In genomic region chr8:70647343-70648163, GRCm38 (mm10) we compare ENCODE assay signal across 7 mouse cellular contexts. TPM values are rescaled to one million over a fixed set of nuclear protein-coding genes. Genes with fewer than 3 reads are reported as not detected.
DNase-seq lines count a peak whose midpoint lies in the region; ATAC-seq and TF ChIP-seq lines count a peak whose summit lies in the region.

No protein-coding gene starts in this region.

- WGBS in intestine, embryonic 16.5 days: 50% methylated on average over 8 of the region's 8 CpGs
- 59% methylated on average over 8 of the region's 8 CpGs for WGBS in liver, embryonic 16.5 days (ENCODE audit: insufficient replicate concordance)

- DNase-seq in ES-E14 (ENCODE audit: low read depth, low spot score): peak; percentile 76
- no peak for DNase-seq in layer of hippocampus, postnatal 25 days (ENCODE audit: extremely low spot score in 1 of 2, low spot score in 1 of 2)
- DNase-seq in spleen, postnatal 14 days (ENCODE audit: low spot score in 2 of 2): no peak
- DNase-seq in natural killer cell, adult 2 months (ENCODE audit: low spot score in 2 of 2): no peak

- no peak for ATAC-seq in intestine, embryonic 16.5 days
- ATAC-seq in liver, embryonic 16.5 days (ENCODE audit: low read depth): no peak

- no peaks in the 10 kb centered on the region for H3K9me3 ChIP-seq in ES-E14 (ENCODE audit: control insufficient read depth, insufficient read depth, low read depth, low read length)
- H3K9me3 ChIP-seq in intestine, embryonic 16.5 days (ENCODE audit: control insufficient read depth, low read length): no peaks in the 10 kb centered on the region
- H3K9me3 ChIP-seq in liver, embryonic 16.5 days (replicated peaks; ENCODE audit: control insufficient read depth, low read length): no peaks in the 10 kb centered on the region

- peak overlapping the region; percentile 59 for H3K9ac ChIP-seq in ES-E14 (ENCODE audit: insufficient read depth, low read depth, low read length, poor library complexity, severe bottlenecking)
- H3K9ac ChIP-seq in intestine, embryonic 16.5 days (ENCODE audit: low read depth, low read length): peak overlapping the region; percentile 49; the same call in 1 of the 2 replicates
- H3K9ac ChIP-seq in liver, embryonic 16.5 days (ENCODE audit: low read depth, low read length): no peak overlapping the region

- peaks cover 19 to 54% of the 10 kb centered on the region in 2 experiments for H3K4me1 ChIP-seq in ES-E14 (ENCODE audit: control insufficient read depth in 2 of 2, insufficient read depth in 2 of 2, low read length in 2 of 2, poor library complexity in 1 of 2)
- peaks cover 40% of the 10 kb centered on the region for H3K4me1 ChIP-seq in brown adipose tissue, adult 24 weeks (ENCODE audit: control insufficient read depth, insufficient read depth, insufficient read length, low read length)
- H3K4me1 ChIP-seq in intestine, embryonic 16.5 days (ENCODE audit: control insufficient read depth, insufficient read depth, low read length): peaks cover 40% of the 10 kb centered on the region
- peaks cover 30% of the 10 kb centered on the region for H3K4me1 ChIP-seq in liver, embryonic 16.5 days (ENCODE audit: control insufficient read depth, low read depth, low read length)

- in situ Hi-C loops in ES-E14 (cut with MboI; ENCODE audit: low sequenced_read_pairs in 2 of 2, unreplicated experiment in 2 of 2): no loop called here

- H3K4me3 ChIP-seq in ES-E14 (ENCODE audit: insufficient read depth in 1 of 2, low read depth in 1 of 2, low read length in 2 of 2, poor library complexity in 1 of 2, severe bottlenecking in 1 of 2): 0 out of 4 replicates have a peak overlapping the region, but pooled peaks of 1 of the 2 experiments have one; percentile 3
- no peak overlapping the region for H3K4me3 ChIP-seq in brown adipose tissue, adult 24 weeks (ENCODE audit: insufficient read depth, low read depth, low read length)
- no peak overlapping the region for H3K4me3 ChIP-seq in intestine, embryonic 16.5 days (ENCODE audit: low read length)
- H3K4me3 ChIP-seq in liver, embryonic 16.5 days (ENCODE audit: low read depth, low read length): no peak overlapping the region

- no peaks in the 10 kb centered on the region for H3K27me3 ChIP-seq in intestine, embryonic 16.5 days (replicated peaks; ENCODE audit: control insufficient read depth, insufficient read depth, low read length)
- no peaks in the 10 kb centered on the region for H3K27me3 ChIP-seq in liver, embryonic 16.5 days (ENCODE audit: control insufficient read depth, insufficient read depth, low read depth, low read length)

- peaks cover 14% of the 10 kb centered on the region; the same call in 1 of the 2 replicates for H3K36me3 ChIP-seq in ES-E14 (ENCODE audit: control insufficient read depth, insufficient read depth, low read length, poor library complexity, severe bottlenecking)
- peaks cover 12% of the 10 kb centered on the region; the same call in 1 of the 2 replicates for H3K36me3 ChIP-seq in intestine, embryonic 16.5 days (ENCODE audit: control insufficient read depth, insufficient read depth, low read length)
- H3K36me3 ChIP-seq in liver, embryonic 16.5 days (ENCODE audit: control insufficient read depth, insufficient read depth): no peaks in the 10 kb centered on the region

- H3K4me2 ChIP-seq in intestine, embryonic 16.5 days (ENCODE audit: low read depth, low read length): no peak overlapping the region
- no peak overlapping the region for H3K4me2 ChIP-seq in liver, embryonic 16.5 days (ENCODE audit: low read depth, low read length)

- H3K27ac ChIP-seq in ES-E14 (ENCODE audit: insufficient read depth, low read depth, low read length, poor library complexity, severe bottlenecking): peak overlapping the region; percentile 83
- peak overlapping the region; percentile 94 for H3K27ac ChIP-seq in brown adipose tissue, adult 24 weeks (replicated peaks; ENCODE audit: low read depth, low read length)
- H3K27ac ChIP-seq in intestine, embryonic 16.5 days (ENCODE audit: low read length): peak overlapping the region; percentile 58
- H3K27ac ChIP-seq in liver, embryonic 16.5 days (ENCODE audit: low read length): peak overlapping the region; percentile 13

TF ChIP-seq in ES-E14, 5 proteins besides CTCF, POLR2A, EP300 and RAD21:
- TF ChIP-seq MAFK (IDR thresholded peaks at IDR 0.05; ENCODE audit: insufficient read depth, low read depth, low read length): no peak
- no peak for TF ChIP-seq HCFC1 (IDR thresholded peaks at IDR 0.05; ENCODE audit: borderline replicate concordance, insufficient read depth, low read length)
- no peak for TF ChIP-seq ZNF384 (IDR thresholded peaks at IDR 0.05; ENCODE audit: low read depth, low read length)
- no peak for TF ChIP-seq CHD2 (IDR thresholded peaks at IDR 0.05; ENCODE audit: low read depth, low read length)
- no peak for TF ChIP-seq ZC3H11A (IDR thresholded peaks at IDR 0.05; ENCODE audit: borderline replicate concordance, low read depth, low read length)
TF ChIP-seq in ES-E14: peak in this region for 0.

RNA-seq across cellular contexts. Expression of gene Pgpep1, which starts 12.6 kb away (rescaled TPM):
- 15.5 and 21.4 TPM in 2 replicates for total RNA-seq in ES-E14 (2012; rRNA removed)
- 31.0 and 37.7 TPM in 2 replicates for polyA plus RNA-seq in brown adipose tissue, adult 24 weeks (2012; ENCODE audit: insufficient read depth, insufficient read length, missing spikeins)
- polyA plus RNA-seq in intestine, embryonic 16.5 days (2015; fragmentation: Nextera tagmentation; extraction: Ambion mirVana): 88.3 and 101 TPM in 2 replicates
- polyA plus RNA-seq in liver, embryonic 16.5 days (2015; fragmentation: Nextera tagmentation; extraction: Ambion mirVana): 18.9 and 20.5 TPM in 2 replicates
- total RNA-seq in layer of hippocampus, postnatal 25 days (2021): 10 to 100 TPM; 21.1 to 25.1 TPM

RNA-seq across cellular contexts. Expression of gene Gdf15, which starts 15.3 kb away (rescaled TPM):
- total RNA-seq in ES-E14 (2012; rRNA removed): 7.0 and 18.8 TPM in 2 replicates
- 1.7 TPM in 2 replicates for polyA plus RNA-seq in brown adipose tissue, adult 24 weeks (2012; ENCODE audit: insufficient read depth, insufficient read length, missing spikeins)
- polyA plus RNA-seq in intestine, embryonic 16.5 days (2015; fragmentation: Nextera tagmentation; extraction: Ambion mirVana): 3.6 and 3.7 TPM in 2 replicates
- 2.7 and 3.1 TPM in 2 replicates for polyA plus RNA-seq in liver, embryonic 16.5 days (2015; fragmentation: Nextera tagmentation; extraction: Ambion mirVana)
- under 1 TPM in 1 of 2 experiments, not detected in 1; 0.26 TPM for total RNA-seq in layer of hippocampus, postnatal 25 days (2021)

RNA-seq across cellular contexts. Expression of gene Lsm4, which starts 25.5 kb away (rescaled TPM):
- 171 and 204 TPM in 2 replicates for total RNA-seq in ES-E14 (2012; rRNA removed)
- 89.4 and 121 TPM in 2 replicates for polyA plus RNA-seq in brown adipose tissue, adult 24 weeks (2012; ENCODE audit: insufficient read depth, insufficient read length, missing spikeins)
- polyA plus RNA-seq in intestine, embryonic 16.5 days (2015; fragmentation: Nextera tagmentation; extraction: Ambion mirVana): 228 and 246 TPM in 2 replicates
- polyA plus RNA-seq in liver, embryonic 16.5 days (2015; fragmentation: Nextera tagmentation; extraction: Ambion mirVana): 104 and 113 TPM in 2 replicates
- 10 to 100 TPM; 66.2 to 67.4 TPM for total RNA-seq in layer of hippocampus, postnatal 25 days (2021)

RNA-seq across cellular contexts. Expression of gene Lrrc25, which starts 31.6 kb away (rescaled TPM):
- total RNA-seq in ES-E14 (2012; rRNA removed): 0.13 TPM in 1 of 2 replicates, not detected in the other
- polyA plus RNA-seq in brown adipose tissue, adult 24 weeks (2012; ENCODE audit: insufficient read depth, insufficient read length, missing spikeins): 2.0 TPM in 2 replicates
- 2.9 and 3.0 TPM in 2 replicates for polyA plus RNA-seq in intestine, embryonic 16.5 days (2015; fragmentation: Nextera tagmentation; extraction: Ambion mirVana)
- 7.5 and 9.0 TPM in 2 replicates for polyA plus RNA-seq in liver, embryonic 16.5 days (2015; fragmentation: Nextera tagmentation; extraction: Ambion mirVana)
- total RNA-seq in layer of hippocampus, postnatal 25 days (2021): 1 to 10 TPM in 1 of 2 experiments, under 1 TPM in 1; 0.63 to 1.0 TPM

RNA-seq across cellular contexts. Expression of gene Ssbp4, which starts 38.9 kb away (rescaled TPM):
- 85.5 and 142 TPM in 2 replicates for total RNA-seq in ES-E14 (2012; rRNA removed)
- polyA plus RNA-seq in brown adipose tissue, adult 24 weeks (2012; ENCODE audit: insufficient read depth, insufficient read length, missing spikeins): 29.6 and 45.0 TPM in 2 replicates
- 63.2 and 73.9 TPM in 2 replicates for polyA plus RNA-seq in intestine, embryonic 16.5 days (2015; fragmentation: Nextera tagmentation; extraction: Ambion mirVana)
- 25.1 and 32.3 TPM in 2 replicates for polyA plus RNA-seq in liver, embryonic 16.5 days (2015; fragmentation: Nextera tagmentation; extraction: Ambion mirVana)
- total RNA-seq in layer of hippocampus, postnatal 25 days (2021): 100 to 1,000 TPM; 285 to 304 TPM

Comparison
In these comparisons a context has a peak if more than half of its experiments do, and no peak if none do; other contexts are left out.
1. H3K27ac ChIP-seq: peak in every context shown above with its lines; median percentile 94 in brown adipose tissue, adult 24 weeks; 83 in ES-E14; 58 in intestine, embryonic 16.5 days; 13 in liver, embryonic 16.5 days.